Mouse (Mus musculus) lung, postnatal 25 days (tissue): Measurements from ENCODE around the gene Vmn1r152.
"Not testable (repeated sequence)": the region's sequence is repeated elsewhere in the genome, so short reads cannot be mapped to it uniquely, and the experiment has no call there.

ENCODE experiments used
- DNase-seq: peaks from one replicate; pipeline ENCODE4 v3.0.0; 2022; ENCODE audit warnings: low spot score

Gene Vmn1r152

GRCm38 (mm10) chr7:22522667-22523066, at the start of gene Vmn1r152:
Gene Vmn1r152, plus strand, starts transcription at chr7:22522967.
- DNase-seq = not testable (repeated sequence)

GRCm38 (mm10) chr7:22499578-22499977, 23.2 kb upstream of the Vmn1r152 start, which contains the start of gene Vmn1r151:
Gene Vmn1r151, minus strand, starts transcription at chr7:22499678.
- not testable (repeated sequence) for DNase-seq

GRCm38 (mm10) chr7:22534787-22535186, 12.0 kb downstream of the Vmn1r152 start, which contains the start of gene Gm8677:
Gene Gm8677, minus strand, starts transcription at chr7:22534887.
- not testable (repeated sequence) for DNase-seq

- not testable (repeated sequence) for DNase-seq
These were observed 42.5 kb downstream of the Vmn1r152 start, which contains the start of gene Gm4201 for GRCm38 (mm10) chr7:22565243-22565642. Gene Gm4201, minus strand, starts transcription at chr7:22565343.
